Mouse (Mus musculus): ENCODE measurements around the gene Prdm12.

- no peak for TF ChIP-seq USF1 (IDR thresholded peaks at IDR 0.05; ENCODE audit: low read depth)
- TF ChIP-seq TCF12 (IDR thresholded peaks at IDR 0.05; ENCODE audit: insufficient read depth, poor library complexity, severe bottlenecking), result no peak
- TF ChIP-seq POLR2A (IDR thresholded peaks at IDR 0.05; ENCODE audit: insufficient read length, low read depth), result no peak
- TF ChIP-seq SRF (IDR thresholded peaks at IDR 0.05; ENCODE audit: control insufficient read depth, insufficient read length, low read depth), result no peak
- no peak for TF ChIP-seq E2F4 (IDR thresholded peaks at IDR 0.05; ENCODE audit: insufficient read depth)
- TF ChIP-seq MYOG (IDR thresholded peaks at IDR 0.05; ENCODE audit: control insufficient read depth in 1 of 3, insufficient read depth in 1 of 3, insufficient read length in 2 of 3, low read depth in 2 of 3), result no peak
- no peak for TF ChIP-seq MAX (IDR thresholded peaks at IDR 0.05; ENCODE audit: low read depth)
- TF ChIP-seq MYOD1 (IDR thresholded peaks at IDR 0.05; ENCODE audit: control insufficient read depth in 1 of 3, insufficient read length in 2 of 3, low read depth in 2 of 3), result no peak
- no peak for TF ChIP-seq POLR2AphosphoS2 (IDR thresholded peaks at IDR 0.05; ENCODE audit: insufficient read length, low read depth)
- no peak for TF ChIP-seq REST (IDR thresholded peaks at IDR 0.05; ENCODE audit: insufficient read depth, insufficient read length)
- TF ChIP-seq TCF3 (IDR thresholded peaks at IDR 0.05; ENCODE audit: insufficient read length, low read depth), result no peak
- TF ChIP-seq CEBPB (IDR thresholded peaks at IDR 0.05; ENCODE audit: insufficient read depth, poor library complexity, severe bottlenecking), result no peak
These were observed 2.0 kb upstream of the Prdm12 start for GRCm38 (mm10) chr2:31637807-31638206.
